Mouse (Mus musculus) layer of hippocampus, postnatal 36 days (tissue): Measurements from ENCODE around the gene Nfib. TPM values are rescaled to one million over a fixed set of nuclear protein-coding genes. Genes with fewer than 3 reads are reported as not detected.

ENCODE experiments used
- DNase-seq, 2 experiments: peaks; one replicate each; pipeline ENCODE4 v3.0.0; 2022
- total RNA-seq, 2 experiments: library from RNA; stranded (reverse); gene quantifications; 2 replicates each; pipeline ENCODE4 v1.2.3; 2021

Gene Nfib
- total RNA-seq = 100 to 1,000 TPM; 181 to 202 TPM

DNA sequence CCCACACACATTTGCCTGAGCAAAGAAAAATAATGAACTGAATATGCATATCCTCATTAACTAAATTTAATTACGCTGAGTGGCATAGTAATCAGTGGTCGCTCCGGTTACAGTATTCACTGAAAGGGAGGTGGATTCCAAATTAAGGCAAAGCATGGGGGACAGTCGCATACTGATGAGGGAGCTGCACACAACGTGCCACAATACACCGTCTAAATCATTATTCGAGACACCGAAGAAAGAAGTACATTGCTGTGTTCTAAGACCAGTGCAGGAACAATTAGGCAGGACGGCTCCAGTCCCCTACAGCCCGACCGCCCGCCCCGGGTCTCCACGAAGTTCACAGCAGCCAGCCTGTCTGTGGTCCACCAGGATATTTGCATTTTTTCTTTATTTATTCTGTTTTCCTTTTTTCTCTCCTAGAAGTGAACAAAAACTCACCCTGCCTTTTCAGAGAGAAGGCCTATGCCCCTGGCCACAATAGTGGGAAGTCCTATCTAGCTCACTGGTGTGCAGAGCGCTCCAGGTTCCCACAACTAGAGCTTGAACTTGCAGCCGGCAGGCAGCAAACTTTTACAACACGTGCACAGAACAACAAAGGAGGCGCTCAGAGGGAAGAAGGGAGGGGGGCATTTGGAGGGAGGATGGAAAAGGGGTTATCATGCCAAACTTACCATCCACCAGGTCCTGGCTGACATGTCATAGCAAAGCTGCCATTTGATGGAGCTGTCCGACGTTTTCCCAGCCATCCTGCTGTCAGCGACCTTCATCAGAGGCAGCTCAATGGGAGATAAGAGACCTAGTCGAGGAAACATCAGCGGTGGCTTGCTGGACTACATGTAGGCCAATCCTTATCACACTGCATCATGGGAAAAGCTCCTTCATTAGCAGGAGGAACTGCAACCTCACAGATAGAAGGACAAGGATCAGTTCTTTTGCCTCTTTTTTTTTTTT is at the start of gene Nfib:
Nfib (minus strand) TSS at position 910 of the 954 bp plus-strand sequence.
- DNase-seq = no peak

GRCm38 (mm10) chr4:82735764-82736163 is 30.2 kb upstream of the Nfib start:
- no peak for DNase-seq

DNA sequence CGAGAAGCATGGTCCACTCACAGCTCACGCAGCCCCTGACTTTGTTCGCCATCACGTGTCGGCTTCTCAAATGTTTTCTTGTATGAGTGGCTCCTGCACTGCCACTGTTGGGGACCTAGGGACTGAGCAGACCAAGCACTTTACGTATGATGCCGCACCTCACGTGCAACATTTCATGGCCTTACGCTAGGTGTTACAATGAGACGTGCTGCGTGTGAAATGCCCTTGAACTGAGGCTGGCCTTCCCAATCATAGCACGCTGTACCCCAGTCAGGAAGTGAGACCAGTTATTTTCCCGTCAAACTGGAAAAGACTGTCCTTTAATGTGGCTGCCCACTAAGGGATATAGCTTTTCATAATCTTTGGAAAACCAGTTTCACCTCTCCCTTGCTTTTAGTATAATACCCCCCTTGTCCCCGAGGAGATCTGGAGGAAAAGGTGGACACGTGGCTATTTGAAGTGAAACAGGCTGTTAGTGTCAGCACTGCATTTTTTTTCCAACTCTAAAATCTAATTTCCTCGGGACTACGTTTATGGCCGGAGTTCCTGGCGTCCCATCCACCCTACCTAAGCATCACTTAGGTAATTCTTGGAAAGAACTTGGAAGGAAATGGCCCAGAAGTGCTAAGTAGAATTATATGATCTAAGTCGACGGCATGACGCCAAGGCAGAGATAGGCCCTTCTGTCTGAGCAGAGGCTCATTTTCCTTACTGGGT is 29.4 kb upstream of the Nfib start:
- no peak for DNase-seq

DNA sequence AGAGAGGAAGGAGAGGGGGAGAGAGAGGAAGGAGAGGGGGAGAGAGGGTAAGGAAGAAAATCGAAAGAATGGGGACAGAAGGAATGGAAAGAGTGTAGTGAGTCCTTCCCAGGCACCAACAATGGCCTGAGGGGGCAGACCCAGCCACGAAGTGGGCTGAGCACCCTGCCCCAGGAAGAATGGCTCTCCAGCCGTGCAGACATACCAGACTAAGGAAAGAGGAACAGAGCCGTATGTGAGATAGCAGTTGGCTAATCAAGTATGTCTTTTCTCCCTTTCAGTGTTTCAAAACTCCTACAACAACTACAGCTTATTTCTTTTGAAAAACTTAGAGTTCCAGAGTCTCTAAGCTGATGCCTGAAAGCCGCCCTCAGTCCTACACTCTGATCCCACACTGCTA is 28.8 kb upstream of the Nfib start:
- no peak for DNase-seq

- DNase-seq = no peak
Observed at GRCm38 (mm10) chr4:82733636-82734035, 28.1 kb upstream of the Nfib start.

DNA sequence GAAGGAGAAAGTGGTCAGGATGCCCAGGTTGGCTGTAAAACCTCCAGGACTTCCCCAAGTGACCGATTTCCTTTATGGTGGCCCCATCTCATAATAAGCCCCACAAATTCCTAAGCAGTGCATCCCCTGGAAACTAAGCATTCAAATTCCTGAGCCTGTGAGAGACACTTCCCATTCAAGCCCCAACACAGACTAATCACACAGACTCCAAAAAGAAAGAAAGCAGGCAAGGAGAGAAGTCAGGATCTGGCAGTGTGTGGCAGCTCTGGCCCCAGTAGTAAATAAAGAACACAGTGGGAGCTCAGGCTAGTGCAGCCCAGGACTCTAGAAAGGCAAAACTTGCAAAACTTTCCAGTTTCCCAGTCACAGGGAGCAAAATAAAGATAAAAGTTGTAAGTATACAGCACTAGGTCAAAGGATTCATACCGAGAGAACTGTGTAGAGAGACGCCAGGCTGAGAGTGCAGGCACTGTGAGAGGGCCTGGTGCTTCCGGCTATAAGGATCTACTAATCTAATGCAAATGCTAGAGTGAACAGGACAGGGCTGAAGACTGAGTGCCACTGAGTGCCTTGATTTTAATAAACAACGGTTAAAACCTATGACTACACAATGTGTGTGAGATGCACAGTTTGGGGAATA is 24.8 kb upstream of the Nfib start:
- DNase-seq = no peak

DNA sequence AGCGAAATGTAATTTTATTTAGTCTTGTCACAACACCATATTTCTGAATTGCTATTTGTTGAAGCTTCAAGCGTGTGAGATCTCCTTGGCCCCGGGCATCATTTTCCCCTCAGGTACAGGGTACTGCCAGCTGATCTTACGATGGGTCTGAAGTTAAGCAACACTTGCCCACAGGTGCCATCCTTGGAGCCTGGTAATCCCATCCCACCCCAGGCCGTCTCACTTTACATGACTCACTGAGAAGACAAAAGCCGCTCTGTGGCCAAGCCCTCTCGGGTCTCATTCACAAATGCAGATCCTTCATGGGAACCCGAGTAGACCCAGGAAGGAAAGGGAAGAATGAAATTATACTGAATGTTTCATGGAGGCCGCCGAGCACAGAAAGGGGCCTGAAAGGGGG is 18.5 kb upstream of the Nfib start:
- DNase-seq = no peak

DNA sequence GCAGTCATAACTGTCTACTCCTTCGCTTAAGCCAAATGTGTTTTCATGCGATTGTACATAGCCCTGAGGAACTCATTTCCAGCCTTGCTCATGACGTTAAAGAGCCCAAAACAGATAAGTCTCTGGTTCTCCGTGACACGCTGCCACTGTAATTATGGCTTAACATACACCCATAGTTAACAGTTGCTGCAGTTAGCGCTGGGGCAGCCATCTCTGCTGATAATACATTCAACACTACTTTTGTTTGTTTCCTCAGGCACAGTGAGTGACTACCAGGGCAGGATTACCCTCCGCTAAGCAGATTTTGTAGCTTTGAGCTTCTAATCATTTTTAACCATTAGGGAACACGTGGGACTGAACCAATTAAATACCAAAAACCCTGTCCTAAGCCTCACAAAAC is 17.5 kb upstream of the Nfib start:
- no peak for DNase-seq

GRCm38 (mm10) chr4:82715833-82716232 is 10.3 kb upstream of the Nfib start:
- DNase-seq = no peak

DNA sequence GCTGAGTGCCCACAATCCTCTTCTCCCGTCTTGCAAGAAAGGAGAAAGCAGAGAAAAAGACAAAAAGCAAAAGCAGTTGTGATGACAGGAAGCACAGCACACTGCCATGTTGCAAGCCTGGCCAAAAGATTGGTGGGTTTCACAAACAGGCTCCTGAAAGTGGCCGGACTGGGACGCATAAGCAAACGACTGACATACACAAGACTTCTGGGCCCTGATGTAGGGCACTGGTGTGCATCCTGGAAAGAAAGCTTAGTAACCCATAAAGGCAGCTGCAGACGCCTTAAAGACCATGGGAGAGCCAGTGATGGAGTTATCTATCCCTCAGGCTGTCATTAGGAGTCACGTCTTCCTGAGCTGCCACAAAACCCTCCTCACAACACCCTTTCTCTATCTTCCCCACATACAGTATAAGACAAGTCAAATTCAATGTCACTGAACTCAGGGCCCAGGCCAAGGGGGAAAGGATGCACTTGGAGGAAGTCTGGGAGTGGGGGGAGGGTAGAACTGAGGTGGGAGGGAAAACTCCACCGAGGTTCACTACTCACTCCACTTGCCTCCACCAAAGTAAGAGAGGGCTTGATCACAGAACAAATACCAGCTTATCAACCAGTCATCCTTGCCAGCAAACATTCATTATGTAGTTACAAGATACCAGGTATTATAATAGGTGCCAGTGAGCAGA is 6.2 kb upstream of the Nfib start:
- DNase-seq = no peak

- DNase-seq = no peak
Observed at GRCm38 (mm10) chr4:82709666-82710065, 4.1 kb upstream of the Nfib start.

DNA sequence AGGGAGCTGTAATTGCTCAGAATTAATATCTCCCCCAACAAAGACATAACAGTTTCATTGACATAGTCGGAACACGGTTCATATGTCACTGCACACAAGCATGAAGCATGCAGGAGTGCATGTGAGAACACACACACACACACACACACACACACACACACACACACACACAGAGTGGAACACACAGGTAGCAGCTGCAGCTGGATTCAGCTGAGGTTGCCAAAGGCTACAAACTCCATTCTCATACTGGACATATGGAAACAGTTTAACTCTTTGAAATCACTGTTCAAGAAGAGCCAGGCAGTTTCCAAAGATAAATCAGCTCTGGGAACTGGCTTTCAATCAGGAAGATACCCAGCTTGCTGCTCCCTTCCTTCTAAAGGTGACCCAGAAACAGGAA is 462 bp upstream of the Nfib start:
- no peak for DNase-seq

GRCm38 (mm10) chr4:82704079-82704830 is 1.3 kb downstream of the Nfib start:
- no peak for DNase-seq

GRCm38 (mm10) chr4:82702808-82703207 is 2.7 kb downstream of the Nfib start:
- no peak for DNase-seq

DNA sequence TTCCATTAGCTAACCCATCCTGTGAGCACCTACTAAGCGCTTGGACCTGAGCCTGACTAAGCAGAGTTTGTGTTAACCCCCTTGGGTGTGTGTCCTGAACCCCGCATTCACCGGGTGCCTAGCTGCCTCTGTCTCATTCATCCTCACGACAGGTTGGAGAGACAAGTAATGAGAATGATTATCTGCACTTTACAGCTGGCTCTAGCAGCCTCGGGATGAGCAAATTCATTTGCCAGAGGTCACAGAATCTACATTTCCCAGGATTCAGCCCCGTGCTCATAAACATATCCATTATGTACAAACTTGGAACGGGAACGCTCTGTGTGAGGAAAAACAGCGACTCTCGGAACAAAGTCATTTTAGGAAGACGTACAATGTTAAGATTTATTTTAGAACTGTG is 6.0 kb downstream of the Nfib start:
- DNase-seq = no peak

DNA sequence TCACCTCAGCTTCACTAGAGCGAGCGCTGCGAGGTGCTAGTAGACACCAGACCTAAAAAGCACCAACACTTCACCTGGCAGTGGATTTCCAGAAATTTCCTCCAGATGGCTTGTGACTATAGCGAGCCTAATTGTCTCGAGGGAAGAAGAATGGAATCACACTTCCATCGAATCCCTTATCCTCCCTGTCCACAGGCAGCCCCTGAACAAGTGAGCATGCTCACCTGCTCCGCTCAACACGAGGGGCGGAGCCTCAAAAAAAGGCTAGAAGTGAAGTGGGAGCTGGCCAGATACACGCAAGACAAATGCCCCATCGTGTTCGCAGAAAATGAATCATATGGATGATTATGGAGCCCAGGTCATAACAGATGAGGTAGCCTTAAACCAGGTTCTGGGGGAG is 6.9 kb downstream of the Nfib start:
- no peak for DNase-seq

- no peak for DNase-seq
Observed at GRCm38 (mm10) chr4:82697151-82697550, 8.4 kb downstream of the Nfib start.

DNA sequence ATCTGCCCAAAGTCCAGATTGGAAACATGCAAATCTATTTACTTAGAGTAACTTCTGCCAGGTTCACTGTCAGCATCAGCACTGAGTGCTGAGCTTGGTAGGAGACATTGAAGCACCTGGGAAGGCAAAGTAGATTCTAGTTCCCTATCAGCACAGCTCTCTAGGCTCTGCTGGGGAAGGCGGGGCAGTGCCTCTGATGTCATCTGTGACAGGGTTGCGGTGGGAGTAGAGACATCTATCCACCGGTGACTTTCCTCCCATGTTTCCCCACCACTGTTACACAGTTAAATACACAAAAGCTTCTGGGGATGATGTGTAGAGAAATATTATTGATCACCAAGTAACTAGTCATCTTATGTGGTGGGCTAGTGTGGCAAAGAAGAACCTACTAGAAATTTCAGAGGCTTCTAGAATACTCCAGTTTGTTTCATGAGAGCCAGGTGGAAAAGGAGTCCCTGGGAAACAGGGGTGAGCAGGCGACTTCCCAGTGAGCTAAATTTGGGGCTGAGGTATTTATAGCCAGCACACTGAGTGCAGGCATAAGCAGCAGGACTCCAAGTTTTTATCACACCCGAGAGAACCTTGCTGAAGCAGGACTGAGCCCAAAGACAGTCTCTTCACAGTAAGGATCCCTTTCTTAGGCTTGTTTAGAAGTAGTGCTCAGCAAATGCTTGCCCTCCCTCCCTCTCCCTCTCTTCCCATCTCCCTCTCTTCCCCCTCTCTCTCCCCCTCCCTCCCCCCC is 9.6 kb downstream of the Nfib start:
- no peak for DNase-seq

DNA sequence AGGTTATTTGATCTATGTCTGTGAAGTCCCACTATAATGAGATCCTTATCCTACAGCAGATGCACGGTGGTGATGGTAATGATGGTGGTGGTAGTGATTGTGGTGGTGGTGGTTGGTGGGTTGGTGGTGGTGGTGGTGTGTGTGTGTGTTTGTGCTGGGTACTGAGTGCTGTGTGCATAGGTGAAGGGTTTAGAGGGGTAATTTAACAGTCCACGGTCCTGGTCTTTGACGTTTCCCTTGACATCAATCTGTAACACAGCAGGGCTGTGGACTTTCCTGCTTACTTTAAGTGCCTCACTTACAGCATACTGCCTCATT is 13.6 kb downstream of the Nfib start:
- DNase-seq = no peak

GRCm38 (mm10) chr4:82691126-82692008 is 14.2 kb downstream of the Nfib start:
- DNase-seq = no peak
